Mouse (Mus musculus): Measurements from ENCODE around the gene Wasf1.
A peak's percentile ranks its signal among the peaks of the same experiment; 100 is the strongest.

The Wasf1 gene

GRCm38 (mm10) chr10:40887316-40887715, 4.0 kb downstream of the Wasf1 start:
- DNase-seq (ENCODE audit: extremely low read depth, insufficient read length, low spot score), result no peak

- DNase-seq (ENCODE audit: extremely low read depth, insufficient read length, low spot score), result no peak
These were observed 5.9 kb downstream of the Wasf1 start for GRCm38 (mm10) chr10:40889146-40889545.

DNA sequence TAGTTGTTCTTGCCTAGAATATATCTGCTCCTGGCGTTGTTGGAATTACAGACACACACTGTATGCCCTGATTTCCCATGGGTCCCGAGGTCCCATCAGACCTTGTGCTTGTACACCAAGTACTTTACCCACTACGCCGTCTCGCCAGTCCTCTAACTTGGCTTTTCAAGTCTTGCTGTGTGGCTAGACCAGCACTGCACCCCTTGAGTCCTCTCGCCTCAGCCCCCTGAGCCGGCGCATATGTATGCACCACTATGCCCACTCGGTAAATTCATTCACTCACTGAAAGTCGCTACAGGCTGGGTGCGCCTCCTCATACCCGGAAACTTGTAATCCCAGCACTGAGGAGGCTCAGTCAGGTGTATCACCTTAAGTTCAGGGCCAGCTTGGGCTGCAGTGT, 12.5 kb downstream of the Wasf1 start:
- no peak for DNase-seq (ENCODE audit: extremely low read depth, insufficient read length, low spot score)

DNA sequence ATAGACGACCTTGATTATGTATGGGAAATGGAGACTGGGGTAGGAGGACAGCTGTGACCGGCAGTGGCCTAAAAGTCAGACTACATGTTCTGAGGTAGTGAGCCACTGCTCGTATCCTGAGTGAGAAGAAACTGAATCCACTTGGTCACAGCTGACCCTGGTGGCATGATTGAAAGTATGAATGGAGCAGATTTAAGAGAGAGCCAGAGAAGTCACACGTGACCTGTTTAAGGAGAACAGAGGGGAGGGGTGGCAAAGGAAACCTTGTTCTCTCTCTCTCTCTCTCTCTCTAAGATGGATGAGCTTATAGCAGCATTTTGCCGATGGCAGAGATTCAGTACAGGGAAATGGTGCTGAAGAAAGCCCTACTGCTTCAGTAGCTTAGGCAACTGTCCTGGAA, 13.4 kb downstream of the Wasf1 start:
- DNase-seq (ENCODE audit: extremely low read depth, insufficient read length, low spot score), result no peak

DNA sequence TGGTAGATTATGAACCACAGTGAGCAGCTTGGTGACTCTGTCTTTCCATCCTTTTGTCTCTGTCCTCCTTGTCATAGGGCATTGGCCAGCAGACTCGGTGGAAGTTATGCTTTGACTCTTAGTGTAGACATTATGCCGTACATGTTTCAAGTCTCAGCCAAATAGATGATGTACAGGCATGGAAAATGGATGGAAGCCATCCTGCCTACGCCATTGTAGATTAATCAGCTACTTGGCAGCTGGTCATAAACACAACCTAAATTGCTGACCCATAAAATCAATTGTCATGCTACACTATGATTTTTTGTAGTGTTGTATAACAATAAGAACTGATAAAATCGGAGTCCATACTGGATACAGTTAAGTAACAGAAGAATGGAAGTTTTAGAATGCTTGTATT, 18.5 kb downstream of the Wasf1 start:
- DNase-seq (ENCODE audit: extremely low read depth, insufficient read length, low spot score), result no peak

DNA sequence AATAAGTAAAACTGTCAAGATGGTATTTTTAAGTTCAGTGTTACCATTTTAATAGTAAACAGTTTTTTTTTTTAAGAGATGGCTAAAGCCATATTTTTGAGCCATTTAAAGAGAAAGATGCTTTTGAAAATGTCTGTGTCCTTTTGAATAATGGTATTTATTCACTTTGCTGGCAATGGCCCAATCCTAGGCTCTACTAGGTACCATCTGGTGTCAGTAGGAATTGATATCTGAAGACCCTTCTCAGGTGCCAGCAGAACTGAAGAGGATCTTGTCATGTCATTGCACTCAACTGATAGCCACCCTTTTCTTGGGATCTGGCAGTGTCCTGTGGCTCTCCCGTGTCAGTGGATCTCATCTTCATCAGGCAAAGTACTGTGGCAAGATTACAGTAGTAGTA, 22.9 kb downstream of the Wasf1 start:
- no peak for DNase-seq (ENCODE audit: extremely low read depth, insufficient read length, low spot score)

DNA sequence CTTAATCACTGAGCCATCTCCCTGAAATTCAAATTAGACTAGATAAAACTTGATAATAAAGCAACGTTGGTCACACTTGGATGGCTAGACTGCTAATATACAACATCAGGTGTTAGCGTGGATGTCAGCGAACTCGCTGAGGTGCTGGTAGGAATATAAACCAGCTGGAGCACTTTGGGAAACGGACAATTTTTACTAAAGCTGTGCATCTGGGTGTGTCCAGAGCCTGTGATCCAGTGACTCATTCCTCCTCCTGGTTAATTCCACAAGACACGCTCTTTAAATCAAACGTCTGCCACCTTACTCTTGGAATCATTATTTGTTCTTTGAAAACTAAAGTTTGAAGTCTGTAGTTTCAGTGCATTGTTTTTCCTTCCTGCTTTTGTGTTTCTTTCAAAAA, 23.5 kb downstream of the Wasf1 start:
- no peak for DNase-seq (ENCODE audit: extremely low read depth, insufficient read length, low spot score)

DNA sequence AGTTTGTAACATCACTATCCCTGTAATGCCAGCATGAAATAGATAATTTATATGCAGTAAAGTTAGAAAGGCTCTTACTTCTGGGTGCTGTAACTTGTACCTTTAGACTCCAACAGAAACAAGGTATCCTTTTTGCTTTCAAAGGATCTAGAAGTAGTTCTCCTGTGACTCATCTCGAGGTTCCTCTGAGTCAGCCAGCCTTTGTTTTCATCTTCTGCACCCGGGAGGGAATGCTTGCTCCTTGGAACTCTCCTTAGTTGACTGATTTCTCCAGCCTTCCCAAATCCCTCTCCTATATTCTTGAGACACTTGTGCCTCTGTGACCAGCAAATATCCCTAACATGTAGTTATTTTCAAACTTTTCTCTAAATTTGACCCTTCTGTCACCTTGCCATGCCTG, 25.3 kb downstream of the Wasf1 start:
- DNase-seq (ENCODE audit: extremely low read depth, insufficient read length, low spot score), result peak; percentile 31

DNA sequence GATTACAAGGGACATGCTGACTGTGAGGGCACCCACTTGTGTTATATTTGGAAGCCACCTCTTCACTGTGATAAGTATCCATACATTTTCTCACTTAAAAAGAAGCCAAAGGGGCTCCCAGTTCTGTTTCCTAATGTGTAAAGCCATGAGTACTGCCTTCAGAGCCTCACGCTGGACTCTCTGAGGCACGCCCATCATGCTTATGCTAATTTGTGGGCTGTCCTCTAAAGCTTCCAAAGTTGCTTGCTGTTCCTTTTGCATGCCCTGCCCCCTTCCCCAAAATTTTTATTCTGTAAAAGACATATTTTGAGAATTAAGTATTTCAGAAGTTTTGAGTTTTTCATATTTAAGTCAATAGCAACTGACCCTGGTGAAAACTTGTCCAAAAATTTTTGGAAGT, 27.5 kb downstream of the Wasf1 start:
- no peak for DNase-seq (ENCODE audit: extremely low read depth, insufficient read length, low spot score)

DNA sequence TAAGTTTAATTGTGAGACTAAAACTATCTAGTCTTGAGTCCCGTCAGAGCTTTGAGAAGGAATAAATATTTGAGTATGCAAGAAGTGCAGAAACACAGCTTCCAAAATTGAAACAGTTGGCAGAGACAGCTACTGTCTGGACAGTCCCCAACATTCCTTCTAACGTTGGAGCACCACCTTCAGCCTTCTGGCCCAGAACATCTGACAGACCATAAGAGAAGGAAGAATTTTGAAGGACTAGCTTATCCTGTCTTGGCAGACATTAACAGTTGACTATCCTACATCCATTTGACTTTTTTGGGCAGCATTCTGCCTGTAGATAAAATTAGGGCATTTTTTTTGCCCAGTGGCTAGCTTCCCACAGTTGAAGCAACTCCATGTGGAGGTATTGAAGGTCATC, 32.0 kb downstream of the Wasf1 start:
- no peak for DNase-seq (ENCODE audit: extremely low read depth, insufficient read length, low spot score)

DNA sequence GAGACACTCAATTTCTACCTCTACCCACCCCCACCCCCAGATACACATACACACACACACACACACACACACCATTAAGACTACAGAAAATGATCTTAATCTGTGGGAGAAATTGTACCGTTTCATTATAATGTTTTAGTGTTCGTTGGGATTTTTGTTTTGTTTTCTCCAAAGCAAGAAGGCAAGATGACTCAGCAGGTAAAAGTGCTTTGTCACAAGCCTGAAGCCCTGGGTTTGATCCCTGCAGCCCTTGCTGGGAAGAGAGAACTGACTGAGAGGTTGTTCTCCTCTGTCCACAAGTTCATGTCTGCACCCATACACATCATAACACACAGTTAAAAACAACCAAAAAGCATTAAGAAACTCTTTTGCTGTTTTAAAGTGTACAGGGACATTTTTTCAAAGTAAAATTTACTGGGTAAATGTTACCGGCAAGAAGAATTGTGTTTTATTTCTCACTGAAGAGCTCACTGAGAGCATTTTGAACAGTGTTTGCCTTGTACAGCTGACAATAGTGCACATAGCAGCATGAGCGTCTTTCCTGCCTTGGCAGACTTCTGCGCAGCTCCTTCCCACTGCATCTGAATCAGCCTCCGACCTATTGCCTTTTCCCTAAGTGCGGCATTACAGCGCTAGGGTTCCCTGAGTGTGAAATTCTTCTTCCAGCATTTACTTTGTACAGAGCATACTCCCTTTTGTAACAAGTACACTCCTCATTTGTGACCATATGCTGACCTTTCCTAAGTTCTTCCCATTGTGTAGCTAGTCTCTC, 35.6 kb downstream of the Wasf1 start:
- DNase-seq (ENCODE audit: extremely low read depth, insufficient read length, low spot score), result no peak

GRCm38 (mm10) chr10:40919464-40919863, 36.2 kb downstream of the Wasf1 start:
- no peak for DNase-seq (ENCODE audit: extremely low read depth, insufficient read length, low spot score)

GRCm38 (mm10) chr10:40932995-40933394, 49.7 kb downstream of the Wasf1 start:
- DNase-seq (ENCODE audit: extremely low read depth, insufficient read length, low spot score), result no peak

DNA sequence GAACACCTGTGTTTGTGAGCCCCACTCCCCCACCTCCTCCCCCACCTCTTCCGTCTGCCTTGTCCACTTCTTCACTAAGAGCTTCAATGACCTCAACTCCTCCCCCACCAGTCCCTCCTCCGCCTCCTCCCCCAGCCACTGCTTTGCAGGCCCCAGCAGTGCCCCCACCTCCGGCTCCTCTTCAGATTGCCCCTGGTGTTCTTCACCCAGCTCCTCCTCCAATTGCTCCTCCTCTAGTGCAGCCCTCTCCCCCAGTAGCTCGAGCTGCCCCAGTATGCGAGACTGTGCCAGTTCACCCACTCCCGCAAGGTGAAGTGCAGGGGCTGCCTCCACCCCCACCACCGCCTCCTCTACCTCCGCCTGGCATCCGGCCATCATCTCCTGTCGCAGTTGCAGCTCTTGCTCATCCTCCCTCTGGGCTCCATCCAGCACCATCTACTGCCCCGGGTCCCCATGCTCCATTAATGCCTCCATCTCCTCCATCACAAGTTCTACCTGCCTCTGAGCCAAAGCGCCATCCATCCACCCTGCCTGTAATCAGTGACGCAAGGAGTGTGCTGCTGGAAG, 53.0 kb downstream of the Wasf1 start:
- no peak for DNase-seq (ENCODE audit: extremely low read depth, insufficient read length, low spot score)

DNA sequence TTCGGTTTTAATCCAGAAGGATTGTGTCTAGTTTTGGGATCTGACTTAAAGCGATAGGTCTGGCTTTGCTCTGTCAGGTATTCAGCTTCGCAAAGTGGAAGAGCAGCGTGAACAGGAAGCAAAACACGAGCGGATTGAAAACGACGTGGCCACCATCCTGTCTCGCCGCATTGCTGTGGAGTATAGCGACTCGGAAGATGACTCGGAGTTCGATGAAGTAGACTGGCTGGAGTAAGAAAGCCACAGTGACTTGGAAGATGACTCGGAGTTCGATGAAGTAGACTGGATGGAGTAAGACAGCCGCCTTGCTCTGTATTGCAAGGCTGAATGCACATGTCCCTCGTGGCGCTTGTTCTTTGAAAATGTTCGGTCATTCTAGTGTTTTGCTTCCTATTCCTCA, 54.3 kb downstream of the Wasf1 start:
- no peak for DNase-seq (ENCODE audit: extremely low read depth, insufficient read length, low spot score)

- DNase-seq (ENCODE audit: extremely low read depth, insufficient read length, low spot score), result no peak
These were observed 59.4 kb downstream of the Wasf1 start for GRCm38 (mm10) chr10:40942688-40943087.

DNA sequence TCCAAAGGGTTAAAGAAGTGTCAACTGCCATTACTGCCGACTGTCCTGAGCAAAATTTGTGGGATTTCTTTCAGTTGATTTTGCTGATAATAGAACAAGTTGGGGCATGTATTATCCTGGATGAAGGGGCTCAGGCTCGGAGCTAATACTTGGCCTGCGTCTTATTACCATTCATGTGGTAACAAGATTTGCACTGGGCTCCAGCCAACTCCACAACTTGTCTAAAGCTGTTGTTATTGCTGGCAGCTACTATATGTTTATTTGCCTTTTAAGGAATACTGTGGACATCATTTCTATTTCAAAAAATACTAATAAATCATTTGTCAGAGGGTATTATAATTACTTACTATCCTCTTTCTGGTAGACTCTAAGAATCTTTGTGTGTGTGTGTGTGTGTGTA, 66.9 kb downstream of the Wasf1 start:
- DNase-seq (ENCODE audit: extremely low read depth, insufficient read length, low spot score), result no peak

DNA sequence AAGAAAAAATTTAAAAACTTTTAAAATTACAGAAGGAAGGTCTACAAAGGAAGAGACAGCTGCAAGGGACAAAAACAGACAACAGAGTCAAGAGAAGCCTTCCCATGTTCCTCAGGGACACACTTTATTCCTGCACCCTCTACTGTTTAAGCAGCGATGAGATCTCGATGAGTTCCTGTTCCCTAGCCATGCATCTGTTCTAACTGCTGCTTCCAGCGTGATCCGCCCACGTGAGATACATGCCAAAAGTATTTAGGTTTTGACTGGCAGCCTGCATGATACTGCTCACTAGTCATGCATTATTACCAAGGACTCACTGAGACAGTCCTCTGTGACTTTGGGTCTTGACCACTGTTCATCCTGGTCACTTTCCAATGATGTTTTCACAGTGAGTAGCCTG, 72.9 kb downstream of the Wasf1 start:
- DNase-seq (ENCODE audit: extremely low read depth, insufficient read length, low spot score), result no peak

DNA sequence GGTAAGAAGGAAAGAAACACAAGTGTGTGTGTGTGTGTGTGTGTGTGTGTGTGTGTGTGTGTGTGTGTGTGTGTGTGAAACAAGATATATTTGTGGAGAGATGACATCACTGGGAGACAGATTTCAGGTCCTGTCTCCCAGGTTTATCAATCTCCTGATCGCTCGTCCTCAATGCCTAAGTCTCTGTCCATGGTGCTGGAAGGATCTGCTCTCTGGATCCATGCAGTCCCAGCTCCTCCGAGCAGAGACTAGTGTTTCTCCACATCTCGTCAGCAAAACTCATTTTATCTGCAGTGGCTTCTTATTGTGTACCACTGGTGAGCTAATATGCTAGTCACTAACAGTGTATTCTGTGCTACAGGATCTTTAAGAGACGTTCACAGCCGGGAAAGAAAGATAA, 78.1 kb downstream of the Wasf1 start:
- no peak for DNase-seq (ENCODE audit: extremely low read depth, insufficient read length, low spot score)

DNA sequence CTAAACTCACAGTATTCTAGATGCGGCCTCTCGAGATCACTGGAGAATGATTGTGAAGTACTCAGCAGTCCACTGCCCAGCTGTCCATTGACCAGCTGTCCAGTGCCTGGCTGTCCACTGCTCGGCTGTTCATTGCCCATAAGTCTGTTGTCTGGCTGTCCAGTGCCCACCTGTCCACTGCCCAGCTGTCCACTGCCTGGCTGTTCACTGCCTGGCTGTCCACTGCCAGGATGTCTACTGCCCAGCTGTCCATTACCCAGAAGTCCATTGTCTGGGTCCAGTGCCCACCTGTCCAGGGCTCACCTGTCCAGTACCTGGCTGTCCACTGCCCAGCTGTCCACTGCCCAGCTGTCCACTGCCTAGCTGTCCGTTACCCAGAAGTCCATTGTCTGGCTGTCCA, 78.7 kb downstream of the Wasf1 start:
- no peak for DNase-seq (ENCODE audit: extremely low read depth, insufficient read length, low spot score)

GRCm38 (mm10) chr10:40964546-40964945, 81.3 kb downstream of the Wasf1 start:
- no peak for DNase-seq (ENCODE audit: extremely low read depth, insufficient read length, low spot score)

- no peak for DNase-seq (ENCODE audit: extremely low read depth, insufficient read length, low spot score)
These were observed 85.3 kb downstream of the Wasf1 start for GRCm38 (mm10) chr10:40968551-40968950.
